Mouse (Mus musculus): ENCODE data around the gene Pstpip1. TPM values are rescaled to one million over a fixed set of nuclear protein-coding genes. Genes with fewer than 3 reads are reported as not detected.

The Pstpip1 gene
- polyA plus RNA-seq, 1 experiment from 2014 or later = 0.20 TPM

DNA sequence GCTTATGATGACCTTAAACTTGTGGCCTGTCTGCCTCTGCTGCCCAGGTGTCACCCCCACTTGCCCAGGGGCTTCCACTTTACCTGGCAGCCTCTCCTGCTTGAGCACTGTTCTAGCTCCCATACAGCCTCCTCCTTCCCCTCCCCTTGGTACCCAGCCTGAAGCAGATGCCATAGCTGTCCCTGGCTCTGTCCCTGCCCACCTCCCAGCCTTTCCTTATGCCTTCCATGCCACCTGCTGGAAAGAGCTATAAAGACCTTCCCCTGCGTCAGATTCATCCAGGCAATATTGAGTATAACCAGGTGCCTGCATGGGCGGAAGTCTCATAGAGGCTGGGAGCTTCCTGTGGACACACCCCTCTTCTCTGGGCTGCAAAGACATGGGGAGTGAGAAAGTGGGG is 29.9 kb downstream of the Pstpip1 start:
- Histone ChIP-seq H3K36me3 (ENCODE audit: control insufficient read depth, insufficient read depth, low read length) (no peaks in the 10 kb centered on the region), H3K4me2 (ENCODE audit: low read length) (no peak overlapping the region), H3K27ac (ENCODE audit: low read depth, low read length) (no peak overlapping the region), H3K9me3 (replicated peaks; ENCODE audit: control insufficient read depth, low read length) (no peaks in the 10 kb centered on the region), H3K27me3 (replicated peaks; ENCODE audit: control insufficient read depth, insufficient read depth, low read length) (no peaks in the 10 kb centered on the region), H3K9ac (ENCODE audit: low read length) (no peak overlapping the region), H3K4me3 (ENCODE audit: low read depth, low read length) (no peak overlapping the region), H3K4me1 (ENCODE audit: control insufficient read depth, insufficient read depth, low read length) (0 out of 2 replicates have a peak, but pooled peaks cover 3% of the 10 kb centered on the region)
- ATAC-seq (no peak), DNase-seq (ENCODE audit: low spot score) (no peak)
- 62% methylated on average over 2 of the region's 2 CpGs for WGBS

DNA sequence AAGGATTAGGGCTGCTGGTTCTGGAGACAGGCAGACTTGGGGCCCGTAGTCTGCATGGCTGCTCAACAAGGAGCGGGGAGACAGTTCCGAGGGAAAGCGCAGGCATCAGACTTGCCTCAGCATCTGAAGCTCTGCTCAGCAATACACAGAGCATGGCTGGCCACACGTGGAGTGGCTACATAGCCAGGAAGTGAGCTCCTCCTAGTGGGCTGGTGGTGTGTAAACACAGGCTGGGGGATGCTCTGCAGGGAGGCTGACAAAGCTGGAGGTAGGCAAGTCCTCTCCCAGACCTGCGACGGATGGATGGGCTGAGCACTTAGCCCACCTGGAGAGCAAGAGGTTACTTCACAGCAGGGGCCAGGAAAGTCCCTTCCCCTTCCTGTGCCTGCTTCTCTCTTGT is 31.3 kb downstream of the Pstpip1 start:
- WGBS = 30% methylated on average over 7 of the region's 7 CpGs
- Histone ChIP-seq H3K27ac (ENCODE audit: low read depth, low read length) (no peak overlapping the region), H3K9me3 (replicated peaks; ENCODE audit: control insufficient read depth, low read length) (no peaks in the 10 kb centered on the region), H3K4me2 (ENCODE audit: low read length) (no peak overlapping the region), H3K27me3 (replicated peaks; ENCODE audit: control insufficient read depth, insufficient read depth, low read length) (no peaks in the 10 kb centered on the region), H3K4me1 (ENCODE audit: control insufficient read depth, insufficient read depth, low read length) (0 out of 2 replicates have a peak, but pooled peaks cover 3% of the 10 kb centered on the region), H3K9ac (ENCODE audit: low read length) (no peak overlapping the region), H3K36me3 (ENCODE audit: control insufficient read depth, insufficient read depth, low read length) (no peaks in the 10 kb centered on the region), H3K4me3 (ENCODE audit: low read depth, low read length) (no peak overlapping the region)
- ATAC-seq (no peak), DNase-seq (ENCODE audit: low spot score) (peak; percentile 61)

DNA sequence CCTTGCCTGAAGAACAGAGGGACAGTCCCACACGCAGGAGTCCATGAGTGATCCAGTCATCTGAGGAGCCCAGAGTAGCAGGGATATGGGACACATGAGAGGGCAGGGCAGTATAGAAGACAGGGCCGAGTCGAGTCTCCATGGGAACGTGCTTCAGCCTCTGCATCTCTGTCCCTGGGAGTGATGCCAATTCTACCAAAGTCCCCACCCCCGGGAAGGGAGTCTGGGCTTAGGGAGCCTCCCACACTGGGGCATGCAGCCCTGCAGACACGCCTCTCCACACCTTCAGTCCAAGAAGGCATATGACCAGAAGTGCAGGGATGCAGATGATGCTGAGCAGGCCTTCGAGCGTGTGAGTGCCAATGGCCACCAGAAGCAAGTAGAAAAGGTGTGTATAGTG is 33.2 kb downstream of the Pstpip1 start:
- H3K4me3 ChIP-seq (ENCODE audit: low read depth, low read length) = no peak overlapping the region
- no peak overlapping the region for H3K27ac ChIP-seq (ENCODE audit: low read depth, low read length)
- H3K9me3 ChIP-seq (replicated peaks; ENCODE audit: control insufficient read depth, low read length) = no peaks in the 10 kb centered on the region
- no peak overlapping the region for H3K4me2 ChIP-seq (ENCODE audit: low read length)
- H3K9ac ChIP-seq (ENCODE audit: low read length) = no peak overlapping the region
- H3K36me3 ChIP-seq (ENCODE audit: control insufficient read depth, insufficient read depth, low read length) = peaks cover 8% of the 10 kb centered on the region
- H3K4me1 ChIP-seq (ENCODE audit: control insufficient read depth, insufficient read depth, low read length) = 0 out of 2 replicates have a peak, but pooled peaks cover 3% of the 10 kb centered on the region
- WGBS = 45% methylated on average over 8 of the region's 8 CpGs
- DNase-seq (ENCODE audit: low spot score) (peak; percentile 69), ATAC-seq (peak; percentile 27)
- no peaks in the 10 kb centered on the region for H3K27me3 ChIP-seq (replicated peaks; ENCODE audit: control insufficient read depth, insufficient read depth, low read length)

DNA sequence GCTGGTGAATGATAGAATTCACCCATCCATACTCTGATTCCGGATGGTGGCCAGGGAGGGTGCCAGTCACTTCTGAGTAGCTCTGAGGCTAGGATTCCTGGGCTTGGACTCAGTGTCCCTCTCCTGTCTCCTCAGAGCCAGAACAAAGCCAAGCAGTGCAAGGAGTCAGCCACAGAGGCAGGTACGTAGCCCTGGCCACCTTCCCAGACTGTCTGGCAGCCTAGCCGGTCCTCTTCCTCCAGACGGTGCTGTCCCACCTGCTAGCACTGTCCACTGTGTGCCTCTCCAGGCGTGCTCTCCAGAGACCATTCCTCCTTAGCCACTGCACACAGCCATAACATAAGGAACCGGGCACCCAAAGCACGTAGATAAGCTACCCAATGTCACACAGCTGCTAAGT is 33.9 kb downstream of the Pstpip1 start:
- Histone ChIP-seq H3K4me2 (ENCODE audit: low read length) (no peak overlapping the region), H3K36me3 (ENCODE audit: control insufficient read depth, insufficient read depth, low read length) (peaks cover 15% of the 10 kb centered on the region), H3K27ac (ENCODE audit: low read depth, low read length) (no peak overlapping the region), H3K27me3 (replicated peaks; ENCODE audit: control insufficient read depth, insufficient read depth, low read length) (no peaks in the 10 kb centered on the region), H3K9me3 (replicated peaks; ENCODE audit: control insufficient read depth, low read length) (no peaks in the 10 kb centered on the region), H3K4me1 (ENCODE audit: control insufficient read depth, insufficient read depth, low read length) (0 out of 2 replicates have a peak, but pooled peaks cover 3% of the 10 kb centered on the region), H3K9ac (ENCODE audit: low read length) (no peak overlapping the region), H3K4me3 (ENCODE audit: low read depth, low read length) (no peak overlapping the region)
- no peak for ATAC-seq
- no peak for DNase-seq (ENCODE audit: low spot score)
- 75% methylated on average over 7 of the region's 7 CpGs for WGBS

DNA sequence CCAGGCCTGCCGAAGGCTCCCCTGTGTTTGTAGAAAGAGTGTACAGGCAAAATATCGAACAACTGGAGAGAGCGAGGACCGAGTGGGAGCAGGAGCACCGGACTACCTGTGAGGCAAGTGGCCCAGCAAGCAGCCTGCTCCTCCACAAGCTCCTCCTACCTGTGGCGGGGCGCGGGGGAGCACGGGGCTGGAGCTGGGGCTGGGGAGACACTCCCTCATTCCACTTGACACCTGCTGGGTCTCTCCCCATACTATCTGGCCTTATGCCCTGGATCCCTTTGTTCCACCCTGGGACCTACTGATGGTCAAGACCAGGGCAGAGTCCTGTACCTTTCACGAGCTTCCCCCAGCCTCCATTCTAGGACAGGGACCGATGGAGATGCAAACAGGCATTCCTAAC is 34.8 kb downstream of the Pstpip1 start:
- Histone ChIP-seq H3K9me3 (replicated peaks; ENCODE audit: control insufficient read depth, low read length) (no peaks in the 10 kb centered on the region), H3K4me1 (ENCODE audit: control insufficient read depth, insufficient read depth, low read length) (0 out of 2 replicates have a peak, but pooled peaks cover 3% of the 10 kb centered on the region), H3K27ac (ENCODE audit: low read depth, low read length) (no peak overlapping the region), H3K27me3 (replicated peaks; ENCODE audit: control insufficient read depth, insufficient read depth, low read length) (no peaks in the 10 kb centered on the region), H3K36me3 (ENCODE audit: control insufficient read depth, insufficient read depth, low read length) (peaks cover 24% of the 10 kb centered on the region), H3K9ac (ENCODE audit: low read length) (no peak overlapping the region), H3K4me2 (ENCODE audit: low read length) (no peak overlapping the region), H3K4me3 (ENCODE audit: low read depth, low read length) (no peak overlapping the region)
- WGBS = 28% methylated on average over 11 of the region's 11 CpGs
- DNase-seq (ENCODE audit: low spot score) = no peak
- ATAC-seq = no peak

DNA sequence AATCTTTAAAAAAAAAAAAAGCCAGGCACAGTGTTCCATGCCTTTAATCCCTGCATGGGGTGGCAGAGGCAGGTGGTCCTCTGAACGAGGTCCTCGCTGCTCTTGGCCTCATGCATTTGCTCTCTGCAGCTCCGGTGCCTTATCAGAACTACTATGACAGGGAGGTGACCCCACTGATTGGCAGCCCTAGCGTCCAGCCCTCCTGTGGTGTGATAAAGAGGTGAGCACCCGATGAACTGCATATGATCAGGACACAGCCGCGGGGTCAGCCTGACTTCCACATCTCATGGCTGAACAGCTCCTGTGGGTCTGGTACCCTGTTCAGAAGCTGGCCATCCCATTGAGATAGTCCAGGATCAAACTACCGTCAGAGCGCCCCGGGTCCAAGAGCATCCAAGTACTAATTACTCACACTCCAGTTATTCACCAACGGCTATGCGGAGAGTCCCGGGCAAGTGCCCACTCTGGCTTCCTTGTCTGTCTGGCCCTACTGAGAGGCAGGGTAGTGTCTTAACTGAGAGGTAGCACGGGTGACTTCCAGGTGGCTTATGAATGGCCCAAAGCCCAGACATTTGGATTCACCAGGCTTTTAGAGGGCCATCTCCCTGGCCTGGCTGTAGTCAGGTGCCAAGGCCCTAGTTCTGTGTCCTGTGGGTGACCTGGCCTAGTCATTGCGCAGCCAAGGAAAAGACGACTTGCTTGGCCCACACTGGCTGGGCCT is 36.9 kb downstream of the Pstpip1 start:
- WGBS = 88% methylated on average over 16 of the region's 16 CpGs
- no peak for ATAC-seq
- Histone ChIP-seq H3K9me3 (replicated peaks; ENCODE audit: control insufficient read depth, low read length) (no peaks in the 10 kb centered on the region), H3K4me3 (ENCODE audit: low read depth, low read length) (no peak overlapping the region), H3K9ac (ENCODE audit: low read length) (no peak overlapping the region), H3K36me3 (ENCODE audit: control insufficient read depth, insufficient read depth, low read length) (peaks cover 43% of the 10 kb centered on the region), H3K4me2 (ENCODE audit: low read length) (no peak overlapping the region), H3K4me1 (ENCODE audit: control insufficient read depth, insufficient read depth, low read length) (0 out of 2 replicates have a peak, but pooled peaks cover 3% of the 10 kb centered on the region), H3K27me3 (replicated peaks; ENCODE audit: control insufficient read depth, insufficient read depth, low read length) (no peaks in the 10 kb centered on the region), H3K27ac (ENCODE audit: low read depth, low read length) (no peak overlapping the region)
- DNase-seq (ENCODE audit: low spot score) = no peak

DNA sequence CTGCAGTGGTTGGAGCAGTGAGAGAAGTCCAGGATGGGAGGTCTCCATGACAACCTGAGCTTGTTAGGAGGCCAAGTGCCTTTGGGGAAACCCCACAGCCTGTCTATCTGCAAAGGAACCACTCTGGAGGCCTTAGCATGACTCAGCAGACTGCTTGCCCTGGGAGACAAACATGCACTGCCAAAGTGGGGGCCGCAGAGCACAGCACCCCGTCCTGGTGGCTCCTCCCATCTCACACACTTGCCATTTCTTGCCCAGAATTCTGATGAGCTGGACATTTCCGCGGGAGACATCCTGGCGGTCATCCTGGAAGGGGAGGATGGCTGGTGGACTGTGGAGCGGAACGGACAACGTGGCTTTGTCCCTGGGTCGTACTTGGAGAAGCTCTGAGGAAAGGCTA is 38.6 kb downstream of the Pstpip1 start:
- Histone ChIP-seq H3K27ac (ENCODE audit: low read depth, low read length) (no peak overlapping the region), H3K9ac (ENCODE audit: low read length) (no peak overlapping the region), H3K36me3 (ENCODE audit: control insufficient read depth, insufficient read depth, low read length) (peaks cover 60% of the 10 kb centered on the region), H3K4me3 (ENCODE audit: low read depth, low read length) (no peak overlapping the region), H3K9me3 (replicated peaks; ENCODE audit: control insufficient read depth, low read length) (no peaks in the 10 kb centered on the region), H3K4me1 (ENCODE audit: control insufficient read depth, insufficient read depth, low read length) (no peaks in the 10 kb centered on the region), H3K4me2 (ENCODE audit: low read length) (no peak overlapping the region), H3K27me3 (replicated peaks; ENCODE audit: control insufficient read depth, insufficient read depth, low read length) (no peaks in the 10 kb centered on the region)
- ATAC-seq (no peak), DNase-seq (ENCODE audit: low spot score) (no peak)
- 91% methylated on average over 9 of the region's 9 CpGs for WGBS

DNA sequence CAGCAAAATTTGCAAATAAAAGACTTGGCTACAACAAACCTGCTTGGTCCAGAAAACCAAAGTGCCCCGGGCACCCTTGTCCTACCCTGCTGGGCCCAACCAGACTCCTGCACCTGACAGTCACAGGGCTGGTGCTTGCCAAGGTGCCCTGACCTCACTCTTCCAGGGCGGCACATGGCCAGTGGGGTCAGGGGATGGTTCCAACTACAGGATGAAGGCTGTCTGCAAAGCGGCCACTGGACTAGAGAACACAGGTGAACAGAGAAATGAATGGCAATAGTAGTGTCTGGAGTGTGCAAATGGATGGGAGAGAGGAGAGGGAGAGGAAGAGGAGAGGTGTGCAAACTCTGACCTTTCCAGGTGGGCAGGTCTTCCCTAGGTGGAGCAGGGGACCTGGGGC is 40.2 kb downstream of the Pstpip1 start:
- H3K36me3 ChIP-seq (ENCODE audit: control insufficient read depth, insufficient read depth, low read length) = peaks cover 76% of the 10 kb centered on the region
- H3K4me1 ChIP-seq (ENCODE audit: control insufficient read depth, insufficient read depth, low read length) = no peaks in the 10 kb centered on the region
- 90% methylated on average over 3 of the region's 3 CpGs for WGBS
- H3K4me3 ChIP-seq (ENCODE audit: low read depth, low read length) = no peak overlapping the region
- H3K27me3 ChIP-seq (replicated peaks; ENCODE audit: control insufficient read depth, insufficient read depth, low read length) = no peaks in the 10 kb centered on the region
- no peak overlapping the region for H3K9ac ChIP-seq (ENCODE audit: low read length)
- no peaks in the 10 kb centered on the region for H3K9me3 ChIP-seq (replicated peaks; ENCODE audit: control insufficient read depth, low read length)
- no peak for ATAC-seq
- H3K27ac ChIP-seq (ENCODE audit: low read depth, low read length) = no peak overlapping the region
- DNase-seq (ENCODE audit: low spot score) = no peak
- no peak overlapping the region for H3K4me2 ChIP-seq (ENCODE audit: low read length)

DNA sequence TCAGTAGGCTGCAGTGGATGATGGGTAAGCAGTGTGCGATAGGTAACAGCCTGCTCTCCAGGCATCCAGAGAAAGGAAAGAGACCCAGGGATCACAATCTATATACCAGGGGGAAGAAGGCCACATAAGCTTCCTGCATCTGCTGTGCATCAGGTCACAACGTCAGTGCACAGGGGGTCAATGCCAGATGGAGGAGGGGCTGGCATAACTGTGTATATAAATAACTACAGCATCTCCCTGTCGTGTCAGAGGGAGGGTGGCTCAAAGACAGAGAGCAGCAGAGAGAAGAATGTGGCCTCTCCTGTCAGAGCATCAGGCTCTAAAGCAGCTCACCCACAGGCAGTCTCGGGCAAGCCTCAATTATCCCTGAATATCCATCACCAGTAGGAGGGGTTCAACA is 40.8 kb downstream of the Pstpip1 start:
- H3K9me3 ChIP-seq (replicated peaks; ENCODE audit: control insufficient read depth, low read length) = no peaks in the 10 kb centered on the region
- no peaks in the 10 kb centered on the region for H3K4me1 ChIP-seq (ENCODE audit: control insufficient read depth, insufficient read depth, low read length)
- no peak for DNase-seq (ENCODE audit: low spot score)
- no peak overlapping the region for H3K27ac ChIP-seq (ENCODE audit: low read depth, low read length)
- no peak overlapping the region for H3K4me2 ChIP-seq (ENCODE audit: low read length)
- no peak overlapping the region for H3K9ac ChIP-seq (ENCODE audit: low read length)
- peaks cover 82% of the 10 kb centered on the region for H3K36me3 ChIP-seq (ENCODE audit: control insufficient read depth, insufficient read depth, low read length)
- 72% methylated on average over 4 of the region's 4 CpGs for WGBS
- no peaks in the 10 kb centered on the region for H3K27me3 ChIP-seq (replicated peaks; ENCODE audit: control insufficient read depth, insufficient read depth, low read length)
- no peak for ATAC-seq
- H3K4me3 ChIP-seq (ENCODE audit: low read depth, low read length) = no peak overlapping the region

Measured in forebrain, embryonic 14.5 days (tissue).